Mouse (Mus musculus) forebrain, postnatal 0 days (tissue): ENCODE measurements around the gene Ikzf3. TPM values are rescaled to one million over a fixed set of nuclear protein-coding genes. Genes with fewer than 3 reads are reported as not detected.

Experiments used
- ATAC-seq: fragments of 200-750 bp; cut with Nextera tagmentation; 2 replicates; pipeline ENCODE4 v1.8.0; 2017; ENCODE audit warnings: mild to moderate bottlenecking, moderate library complexity
- DNase-seq: peaks from one replicate; pipeline ENCODE4 v3.0.0-alpha.2; 2015
- H3K27ac ChIP-seq: fragments of 300-500 bp; sonication (generic); 2 replicates; pipeline ENCODE4 v1.5.1; 2014; ENCODE audit warnings: low read depth, mild to moderate bottlenecking, antibody characterized with exemption, low read length, moderate library complexity, mixed read lengths
- H3K27me3 ChIP-seq: fragments of 300-500 bp; sonication (generic); 2 replicates; pipeline ENCODE4 v1.6.1; 2014; ENCODE audit warnings: mild to moderate bottlenecking, low read length, mixed read lengths; ENCODE audit not compliant: insufficient read depth
- H3K36me3 ChIP-seq: fragments of 300-500 bp; sonication (generic); 2 replicates; pipeline ENCODE4 v1.6.1; 2014; ENCODE audit warnings: mild to moderate bottlenecking, moderate library complexity; ENCODE audit not compliant: insufficient read depth
- H3K4me1 ChIP-seq: fragments of 300-500 bp; sonication (generic); 2 replicates; pipeline ENCODE4 v1.6.1; 2014; ENCODE audit warnings: antibody characterized with exemption; ENCODE audit not compliant: insufficient read depth
- H3K4me2 ChIP-seq: fragments of 300-500 bp; sonication (generic); 2 replicates; pipeline ENCODE4 v1.6.1; 2014; ENCODE audit warnings: low read depth, mild to moderate bottlenecking, moderate library complexity
- H3K4me3 ChIP-seq: fragments of 300-500 bp; sonication (generic); 2 replicates; pipeline ENCODE4 v1.5.1; 2014; ENCODE audit warnings: low read depth, low read length, mixed read lengths
- H3K9ac ChIP-seq: fragments of 300-500 bp; sonication (generic); 2 replicates; pipeline ENCODE4 v1.6.1; 2014; ENCODE audit warnings: mild to moderate bottlenecking
- H3K9me3 ChIP-seq: fragments of 300-500 bp; sonication (generic); 2 replicates; pipeline ENCODE4 v1.6.1; 2016; ENCODE audit warnings: low read length
- CTCF ChIP-seq: sonication (generic); IDR thresholded peaks from 2 replicates; pipeline ENCODE4 v1.5.1; 2016; ENCODE audit warnings: antibody characterized with exemption, control low read depth, low read depth
- WGBS: fragments of 180-500 bp; shearing (Covaris S2); extraction: QIAGEN DNeasy Blood & Tissue Kit; methylation state at CpG from one replicate; pipeline ENCODE4 v1.1.7; 2014; 5-methylcytosine and 5-hydroxymethylcytosine counted together
- polyA plus RNA-seq: library from polyadenylated mRNA; unstranded; fragments of >200 nt; fragmentation: Nextera tagmentation; extraction: Ambion mirVana; gene quantifications from 2 replicates; pipeline ENCODE4 v1.2.1, GENCODE M21; 2015
- total RNA-seq: library from RNA; depleted of rRNA; stranded (reverse); fragments of >200 nt; gene quantifications from 2 replicates; pipeline ENCODE4 v1.2.3, GENCODE M21; 2014; rRNA removed

Ikzf3 gene
- total and polyA plus RNA-seq, 2 experiments from 2014 or later: 0.14 to 0.21 TPM

DNA sequence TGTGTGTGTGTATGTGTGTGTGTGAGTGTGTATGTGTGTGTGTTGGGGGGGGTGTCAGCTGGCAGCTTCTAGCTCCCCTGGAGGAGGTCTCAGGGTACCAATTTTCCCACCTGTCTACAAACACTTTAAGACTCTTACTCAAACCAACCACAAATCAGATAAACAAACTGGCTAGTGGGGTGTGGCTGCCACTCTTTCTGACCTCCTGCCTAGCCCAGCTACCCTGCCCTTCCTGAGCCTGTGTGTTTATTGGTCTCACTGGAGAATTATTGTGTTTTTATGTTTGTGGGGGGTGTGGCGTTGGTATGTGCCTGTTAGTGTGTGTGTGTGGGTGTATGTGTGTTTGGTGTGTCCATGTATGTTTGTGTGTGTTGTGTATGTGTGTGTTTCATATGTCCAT, 128.8 kb downstream of the Ikzf3 start:
- Histone ChIP-seq H3K4me2 (no peak overlapping the region), H3K9me3 (no peaks in the 10 kb centered on the region), H3K9ac (no peak overlapping the region), H3K27ac (no peak overlapping the region), H3K36me3 (no peaks in the 10 kb centered on the region), H3K4me3 (no peak overlapping the region), H3K27me3 (peaks cover 9% of the 10 kb centered on the region; the same call in 1 of the 2 replicates), H3K4me1 (no peaks in the 10 kb centered on the region)
- no peak for TF ChIP-seq CTCF
- DNase-seq (no peak), ATAC-seq (no peak)
- 71% methylated on average over 1 of the region's 1 CpGs for WGBS

Other genes with a start within 250 kb of the Ikzf3 start
- gene Neurod2, start 216.4 kb downstream of the Ikzf3 start, total RNA-seq: 133 and 140 TPM in 2 replicates
- gene Neurod2, start 216.4 kb downstream of the Ikzf3 start, polyA plus RNA-seq: 74.9 and 77.3 TPM in 2 replicates
- gene Ppp1r1b, start 197.6 kb downstream of the Ikzf3 start, total RNA-seq: 19.4 and 32.5 TPM in 2 replicates
- gene Ppp1r1b, start 197.6 kb downstream of the Ikzf3 start, polyA plus RNA-seq: 91.4 and 121 TPM in 2 replicates
- gene Stard3, start 187.7 kb downstream of the Ikzf3 start, total RNA-seq: 36.2 and 39.4 TPM in 2 replicates
- gene Stard3, start 187.7 kb downstream of the Ikzf3 start, polyA plus RNA-seq: 31.6 and 32.2 TPM in 2 replicates
- gene Tcap, start 162.2 kb downstream of the Ikzf3 start, total RNA-seq: 0.23 TPM in 1 of 2 replicates, not detected in the other
- gene Tcap, start 162.2 kb downstream of the Ikzf3 start, polyA plus RNA-seq: not detected in 2 replicates
- 1.0 and 1.8 TPM in 2 replicates for gene Pnmt, start 159.6 kb downstream of the Ikzf3 start, total RNA-seq
- gene Pnmt, start 159.6 kb downstream of the Ikzf3 start, polyA plus RNA-seq: 1.7 and 3.5 TPM in 2 replicates
- 10.9 and 11.0 TPM in 2 replicates for gene Pgap3, start 145.5 kb downstream of the Ikzf3 start, total RNA-seq
- gene Pgap3, start 145.5 kb downstream of the Ikzf3 start, polyA plus RNA-seq: 7.1 and 7.6 TPM in 2 replicates
- 3.8 and 4.9 TPM in 2 replicates for gene Erbb2, start 133.6 kb downstream of the Ikzf3 start, total RNA-seq
- 2.4 and 3.7 TPM in 2 replicates for gene Erbb2, start 133.6 kb downstream of the Ikzf3 start, polyA plus RNA-seq
- 73.1 and 105 TPM in 2 replicates for gene Mien1, start 107.0 kb downstream of the Ikzf3 start, total RNA-seq
- 272 and 326 TPM in 2 replicates for gene Mien1, start 107.0 kb downstream of the Ikzf3 start, polyA plus RNA-seq
- 1.2 and 2.1 TPM in 2 replicates for gene Grb7, start 99.6 kb downstream of the Ikzf3 start, total RNA-seq
- gene Grb7, start 99.6 kb downstream of the Ikzf3 start, polyA plus RNA-seq: 0.88 and 1.3 TPM in 2 replicates
- gene Zpbp2, start 5.1 kb upstream of the Ikzf3 start, total RNA-seq: not detected in 2 replicates
- not detected in 2 replicates for gene Zpbp2, start 5.1 kb upstream of the Ikzf3 start, polyA plus RNA-seq
- 99.8 and 115 TPM in 2 replicates for gene Ormdl3, start 41.3 kb upstream of the Ikzf3 start, total RNA-seq
- 114 and 119 TPM in 2 replicates for gene Ormdl3, start 41.3 kb upstream of the Ikzf3 start, polyA plus RNA-seq
- not detected in 2 replicates for gene Lrrc3c, start 52.3 kb upstream of the Ikzf3 start, total RNA-seq
- gene Lrrc3c, start 52.3 kb upstream of the Ikzf3 start, polyA plus RNA-seq: not detected in 2 replicates
- gene Gm12355, start 79.6 kb upstream of the Ikzf3 start, total RNA-seq: 0.29 TPM in 1 of 2 replicates, not detected in the other
- gene Gm12355, start 79.6 kb upstream of the Ikzf3 start, polyA plus RNA-seq: 0.68 and 0.98 TPM in 2 replicates
- not detected in 2 replicates for gene Gsdma3, start 80.3 kb upstream of the Ikzf3 start, total RNA-seq
- not detected in 2 replicates for gene Gsdma3, start 80.3 kb upstream of the Ikzf3 start, polyA plus RNA-seq
- not detected in 2 replicates for gene Gsdma2, start 100.7 kb upstream of the Ikzf3 start, total RNA-seq
- gene Gsdma2, start 100.7 kb upstream of the Ikzf3 start, polyA plus RNA-seq: 0.11 TPM in 1 of 2 replicates, not detected in the other
- not detected in 2 replicates for gene Gsdma, start 118.3 kb upstream of the Ikzf3 start, total RNA-seq
- 0.15 TPM in 1 of 2 replicates, not detected in the other for gene Gsdma, start 118.3 kb upstream of the Ikzf3 start, polyA plus RNA-seq
- gene Psmd3, start 136.5 kb upstream of the Ikzf3 start, total RNA-seq: 83.8 and 113 TPM in 2 replicates
- gene Psmd3, start 136.5 kb upstream of the Ikzf3 start, polyA plus RNA-seq: 183 and 202 TPM in 2 replicates
- gene Csf3, start 155.2 kb upstream of the Ikzf3 start, total RNA-seq: not detected in 2 replicates
- gene Csf3, start 155.2 kb upstream of the Ikzf3 start, polyA plus RNA-seq: not detected in 2 replicates
- gene Med24, start 183.4 kb upstream of the Ikzf3 start, total RNA-seq: 54.0 and 66.5 TPM in 2 replicates
- gene Med24, start 183.4 kb upstream of the Ikzf3 start, polyA plus RNA-seq: 46.4 and 49.3 TPM in 2 replicates
- 1,003 and 1,159 TPM in 2 replicates for gene Thra, start 194.6 kb upstream of the Ikzf3 start, total RNA-seq
- 223 and 233 TPM in 2 replicates for gene Thra, start 194.6 kb upstream of the Ikzf3 start, polyA plus RNA-seq
- gene Nr1d1, start 229.3 kb upstream of the Ikzf3 start, total RNA-seq: 4.5 and 6.7 TPM in 2 replicates
- 10.8 and 11.4 TPM in 2 replicates for gene Nr1d1, start 229.3 kb upstream of the Ikzf3 start, polyA plus RNA-seq
- gene Msl1, start 249.5 kb upstream of the Ikzf3 start, total RNA-seq: 87.2 and 94.6 TPM in 2 replicates
- gene Msl1, start 249.5 kb upstream of the Ikzf3 start, polyA plus RNA-seq: 16.3 and 24.1 TPM in 2 replicates